Mouse (Mus musculus): ENCODE measurements around the gene Ptprj. TPM values are rescaled to one million over a fixed set of nuclear protein-coding genes. Genes with fewer than 3 reads are reported as not detected.

Gene Ptprj
- polyA plus RNA-seq, 1 experiment from 2014 or later, result 2.5 TPM

GRCm38 (mm10) chr2:90559015-90559687 lies 21.3 kb downstream of the Ptprj start:
- Histone ChIP-seq H3K4me2 (ENCODE audit: low read depth, low read length, severe bottlenecking) (no peak overlapping the region), H3K4me1 (replicated peaks; ENCODE audit: control insufficient read depth, insufficient read depth, low read length) (no peaks in the 10 kb centered on the region), H3K27me3 (ENCODE audit: control insufficient read depth, insufficient read depth, low read length) (no peaks in the 10 kb centered on the region), H3K36me3 (ENCODE audit: control insufficient read depth, insufficient read depth, low read length) (no peaks in the 10 kb centered on the region), H3K4me3 (ENCODE audit: low read depth, low read length) (no peak overlapping the region), H3K9me3 (ENCODE audit: control insufficient read depth, low read length) (no peaks in the 10 kb centered on the region), H3K9ac (ENCODE audit: low read length) (no peak overlapping the region), H3K27ac (ENCODE audit: low read depth, low read length) (no peak overlapping the region)
- ATAC-seq (replicated peaks; ENCODE audit: low FRiP score) (no peak), DNase-seq (ENCODE audit: low spot score) (no peak)
- 90% methylated on average over 2 of the region's 2 CpGs for WGBS

DNA sequence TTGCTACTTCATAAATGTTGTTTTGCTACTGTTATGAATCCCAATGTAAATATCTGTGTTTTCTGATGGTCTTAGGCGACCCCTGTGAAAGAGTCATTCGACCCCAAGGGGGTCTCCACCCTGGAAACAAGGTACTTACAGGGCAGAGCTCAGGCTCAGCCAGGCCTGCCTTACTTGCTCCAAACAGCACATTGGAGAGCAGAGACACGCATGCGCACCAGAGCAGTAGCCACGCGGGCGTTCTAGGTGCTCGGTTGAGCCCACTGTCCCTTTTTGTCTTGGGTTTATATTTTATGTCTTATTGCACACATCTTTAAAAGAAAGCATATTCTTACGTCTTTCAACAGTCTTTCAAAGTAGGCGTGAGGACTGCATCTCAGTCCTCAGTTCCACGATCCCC lies 22.1 kb downstream of the Ptprj start:
- no peaks in the 10 kb centered on the region for H3K27me3 ChIP-seq (ENCODE audit: control insufficient read depth, insufficient read depth, low read length)
- WGBS, result 89% methylated on average over 11 of the region's 11 CpGs
- H3K9me3 ChIP-seq (ENCODE audit: control insufficient read depth, low read length), result no peaks in the 10 kb centered on the region
- H3K36me3 ChIP-seq (ENCODE audit: control insufficient read depth, insufficient read depth, low read length), result no peaks in the 10 kb centered on the region
- no peak overlapping the region for H3K9ac ChIP-seq (ENCODE audit: low read length)
- DNase-seq (ENCODE audit: low spot score) (no peak), ATAC-seq (replicated peaks; ENCODE audit: low FRiP score) (no peak)
- H3K4me3 ChIP-seq (ENCODE audit: low read depth, low read length), result no peak overlapping the region
- no peak overlapping the region for H3K4me2 ChIP-seq (ENCODE audit: low read depth, low read length, severe bottlenecking)
- H3K4me1 ChIP-seq (replicated peaks; ENCODE audit: control insufficient read depth, insufficient read depth, low read length), result no peaks in the 10 kb centered on the region
- no peak overlapping the region for H3K27ac ChIP-seq (ENCODE audit: low read depth, low read length)

DNA sequence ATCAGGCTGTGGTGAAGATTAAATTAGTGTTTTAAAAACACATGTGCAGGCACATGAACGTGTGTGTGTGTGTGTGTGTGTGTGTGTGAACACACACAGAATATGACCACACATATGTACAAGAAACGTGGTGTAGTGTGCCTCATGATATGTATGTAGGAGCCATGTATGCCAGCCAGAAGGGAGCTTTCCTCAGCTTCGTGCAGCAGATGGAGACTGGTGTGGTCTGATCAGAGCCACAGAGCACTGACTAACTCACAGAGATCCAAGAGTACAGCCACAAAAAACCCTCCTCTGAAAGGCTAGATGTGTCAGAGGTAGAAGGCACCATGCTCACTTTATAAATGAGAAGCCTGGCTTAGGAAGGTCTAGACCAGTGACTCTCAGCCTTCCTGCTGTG lies 22.5 kb downstream of the Ptprj start:
- no peak overlapping the region for H3K4me3 ChIP-seq (ENCODE audit: low read depth, low read length)
- H3K27me3 ChIP-seq (ENCODE audit: control insufficient read depth, insufficient read depth, low read length), result no peaks in the 10 kb centered on the region
- no peaks in the 10 kb centered on the region for H3K9me3 ChIP-seq (ENCODE audit: control insufficient read depth, low read length)
- H3K27ac ChIP-seq (ENCODE audit: low read depth, low read length), result no peak overlapping the region
- H3K9ac ChIP-seq (ENCODE audit: low read length), result no peak overlapping the region
- DNase-seq (ENCODE audit: low spot score) (no peak), ATAC-seq (replicated peaks; ENCODE audit: low FRiP score) (no peak)
- no peak overlapping the region for H3K4me2 ChIP-seq (ENCODE audit: low read depth, low read length, severe bottlenecking)
- 86% methylated on average over 3 of the region's 3 CpGs for WGBS
- H3K4me1 ChIP-seq (replicated peaks; ENCODE audit: control insufficient read depth, insufficient read depth, low read length), result no peaks in the 10 kb centered on the region
- no peaks in the 10 kb centered on the region for H3K36me3 ChIP-seq (ENCODE audit: control insufficient read depth, insufficient read depth, low read length)

- no peak overlapping the region for H3K9ac ChIP-seq (ENCODE audit: low read length)
- H3K4me1 ChIP-seq (replicated peaks; ENCODE audit: control insufficient read depth, insufficient read depth, low read length), result no peaks in the 10 kb centered on the region
- WGBS, result 89% methylated on average over 5 of the region's 5 CpGs
- H3K4me3 ChIP-seq (ENCODE audit: low read depth, low read length), result no peak overlapping the region
- DNase-seq (ENCODE audit: low spot score) (no peak), ATAC-seq (replicated peaks; ENCODE audit: low FRiP score) (no peak)
- no peaks in the 10 kb centered on the region for H3K9me3 ChIP-seq (ENCODE audit: control insufficient read depth, low read length)
- no peaks in the 10 kb centered on the region for H3K36me3 ChIP-seq (ENCODE audit: control insufficient read depth, insufficient read depth, low read length)
- no peak overlapping the region for H3K4me2 ChIP-seq (ENCODE audit: low read depth, low read length, severe bottlenecking)
- H3K27me3 ChIP-seq (ENCODE audit: control insufficient read depth, insufficient read depth, low read length), result no peaks in the 10 kb centered on the region
- no peak overlapping the region for H3K27ac ChIP-seq (ENCODE audit: low read depth, low read length)
Measured at GRCm38 (mm10) chr2:90555744-90556143, 24.7 kb downstream of the Ptprj start.

- 85% methylated on average over 4 of the region's 4 CpGs for WGBS
- Histone ChIP-seq H3K27me3 (ENCODE audit: control insufficient read depth, insufficient read depth, low read length) (no peaks in the 10 kb centered on the region), H3K4me1 (replicated peaks; ENCODE audit: control insufficient read depth, insufficient read depth, low read length) (no peaks in the 10 kb centered on the region), H3K36me3 (ENCODE audit: control insufficient read depth, insufficient read depth, low read length) (no peaks in the 10 kb centered on the region), H3K9me3 (ENCODE audit: control insufficient read depth, low read length) (no peaks in the 10 kb centered on the region), H3K9ac (ENCODE audit: low read length) (no peak overlapping the region), H3K27ac (ENCODE audit: low read depth, low read length) (no peak overlapping the region), H3K4me2 (ENCODE audit: low read depth, low read length, severe bottlenecking) (no peak overlapping the region), H3K4me3 (ENCODE audit: low read depth, low read length) (no peak overlapping the region)
- DNase-seq (ENCODE audit: low spot score) (no peak), ATAC-seq (replicated peaks; ENCODE audit: low FRiP score) (no peak)
Measured at GRCm38 (mm10) chr2:90554806-90555205, 25.6 kb downstream of the Ptprj start.

GRCm38 (mm10) chr2:90553861-90554260 lies 26.6 kb downstream of the Ptprj start:
- DNase-seq (ENCODE audit: low spot score) (no peak), ATAC-seq (replicated peaks; ENCODE audit: low FRiP score) (no peak)
- Histone ChIP-seq H3K27ac (ENCODE audit: low read depth, low read length) (no peak overlapping the region), H3K27me3 (ENCODE audit: control insufficient read depth, insufficient read depth, low read length) (no peaks in the 10 kb centered on the region), H3K9me3 (ENCODE audit: control insufficient read depth, low read length) (no peaks in the 10 kb centered on the region), H3K4me2 (ENCODE audit: low read depth, low read length, severe bottlenecking) (no peak overlapping the region), H3K9ac (ENCODE audit: low read length) (no peak overlapping the region), H3K4me3 (ENCODE audit: low read depth, low read length) (no peak overlapping the region), H3K4me1 (replicated peaks; ENCODE audit: control insufficient read depth, insufficient read depth, low read length) (no peaks in the 10 kb centered on the region), H3K36me3 (ENCODE audit: control insufficient read depth, insufficient read depth, low read length) (no peaks in the 10 kb centered on the region)
- 97% methylated on average over 4 of the region's 4 CpGs for WGBS

DNA sequence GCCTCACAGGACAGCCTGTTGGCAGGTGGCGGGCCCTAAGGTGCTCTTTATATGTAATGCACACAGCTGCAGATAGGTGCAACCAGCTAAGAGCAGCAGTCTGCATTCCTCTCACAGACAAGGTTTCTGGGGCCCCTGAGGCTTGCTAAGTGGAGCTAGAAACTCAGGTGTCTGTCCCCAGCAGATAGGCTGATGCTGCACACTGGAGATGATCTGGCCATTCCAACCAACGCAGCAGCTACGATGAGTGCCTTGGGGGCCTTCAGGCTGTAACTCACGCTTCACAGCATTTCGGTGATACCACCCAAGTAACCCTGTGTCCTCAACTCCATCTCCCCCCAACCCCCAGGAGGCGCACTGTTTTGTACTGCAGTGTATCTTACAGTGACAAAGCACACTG lies 29.8 kb downstream of the Ptprj start:
- DNase-seq (ENCODE audit: low spot score) (no peak), ATAC-seq (replicated peaks; ENCODE audit: low FRiP score) (no peak)
- Histone ChIP-seq H3K4me3 (ENCODE audit: low read depth, low read length) (no peak overlapping the region), H3K4me1 (replicated peaks; ENCODE audit: control insufficient read depth, insufficient read depth, low read length) (no peaks in the 10 kb centered on the region), H3K9me3 (ENCODE audit: control insufficient read depth, low read length) (no peaks in the 10 kb centered on the region), H3K36me3 (ENCODE audit: control insufficient read depth, insufficient read depth, low read length) (no peaks in the 10 kb centered on the region), H3K4me2 (ENCODE audit: low read depth, low read length, severe bottlenecking) (no peak overlapping the region), H3K9ac (ENCODE audit: low read length) (no peak overlapping the region), H3K27ac (ENCODE audit: low read depth, low read length) (no peak overlapping the region), H3K27me3 (ENCODE audit: control insufficient read depth, insufficient read depth, low read length) (no peaks in the 10 kb centered on the region)
- WGBS, result 89% methylated on average over 6 of the region's 6 CpGs

GRCm38 (mm10) chr2:90548541-90548940 lies 31.9 kb downstream of the Ptprj start:
- 91% methylated on average over 5 of the region's 5 CpGs for WGBS
- Histone ChIP-seq H3K27me3 (ENCODE audit: control insufficient read depth, insufficient read depth, low read length) (no peaks in the 10 kb centered on the region), H3K9ac (ENCODE audit: low read length) (no peak overlapping the region), H3K27ac (ENCODE audit: low read depth, low read length) (no peak overlapping the region), H3K4me2 (ENCODE audit: low read depth, low read length, severe bottlenecking) (no peak overlapping the region), H3K36me3 (ENCODE audit: control insufficient read depth, insufficient read depth, low read length) (no peaks in the 10 kb centered on the region), H3K4me3 (ENCODE audit: low read depth, low read length) (no peak overlapping the region), H3K4me1 (replicated peaks; ENCODE audit: control insufficient read depth, insufficient read depth, low read length) (no peaks in the 10 kb centered on the region), H3K9me3 (ENCODE audit: control insufficient read depth, low read length) (no peaks in the 10 kb centered on the region)
- ATAC-seq (replicated peaks; ENCODE audit: low FRiP score) (no peak), DNase-seq (ENCODE audit: low spot score) (no peak)

DNA sequence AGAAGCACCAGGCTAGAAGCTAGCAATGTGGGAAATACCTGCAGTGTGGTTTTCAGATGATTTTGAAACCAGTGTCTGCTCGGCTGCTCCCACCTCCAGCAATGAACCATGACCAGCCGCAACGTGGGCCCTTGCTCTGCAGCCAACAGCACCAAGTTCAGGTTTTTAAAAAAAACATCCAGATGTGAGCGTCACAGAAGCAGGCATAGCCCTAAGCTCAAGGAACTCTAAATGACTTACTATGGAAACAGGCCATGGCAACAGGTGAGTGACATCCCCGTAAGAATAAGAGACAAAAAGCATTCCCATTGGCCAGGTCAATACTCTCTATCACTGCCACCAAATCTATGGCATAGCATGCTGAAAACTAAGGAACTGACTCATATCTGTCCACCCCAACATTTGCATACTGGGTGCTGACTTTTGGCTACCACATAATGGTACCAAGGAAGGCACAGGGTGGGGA lies 33.3 kb downstream of the Ptprj start:
- 93% methylated on average over 5 of the region's 5 CpGs for WGBS
- Histone ChIP-seq H3K36me3 (ENCODE audit: control insufficient read depth, insufficient read depth, low read length) (no peaks in the 10 kb centered on the region), H3K27ac (ENCODE audit: low read depth, low read length) (no peak overlapping the region), H3K9me3 (ENCODE audit: control insufficient read depth, low read length) (no peaks in the 10 kb centered on the region), H3K9ac (ENCODE audit: low read length) (no peak overlapping the region), H3K4me2 (ENCODE audit: low read depth, low read length, severe bottlenecking) (no peak overlapping the region), H3K4me3 (ENCODE audit: low read depth, low read length) (no peak overlapping the region), H3K4me1 (replicated peaks; ENCODE audit: control insufficient read depth, insufficient read depth, low read length) (no peaks in the 10 kb centered on the region), H3K27me3 (ENCODE audit: control insufficient read depth, insufficient read depth, low read length) (no peaks in the 10 kb centered on the region)
- DNase-seq (ENCODE audit: low spot score) (no peak), ATAC-seq (replicated peaks; ENCODE audit: low FRiP score) (no peak)

Measured in forebrain, embryonic 11.5 days (tissue).